Mouse (Mus musculus): Measurements from ENCODE around the gene Cntnap2.

- TF ChIP-seq CTCF (IDR thresholded peaks at IDR 0.05) (peak; percentile 44), EP300 (IDR thresholded peaks at IDR 0.05; ENCODE audit: insufficient read depth, low read depth, low read length) (no peak)
These were observed 1807.2 kb downstream of the Cntnap2 start for GRCm38 (mm10) chr6:46866317-46866716.

Data from heart, adult 2 months (tissue).